Mouse (Mus musculus) left cerebral cortex, adult 2 months (tissue): ENCODE measurements at regions not wholly inside any gene's neighbourhood (a gene's known extent, or its start where the extent isn't known, plus 50 kb on each side); places are given as distances from the start of the nearest gene placed in this dataset.

Experiments used
- DNase-seq, 2 experiments: peaks; one replicate each; pipeline ENCODE4 v3.0.0; 2021 to 2022; ENCODE audit warnings: low spot score in 2 of 2, mixed read lengths in 1 of 2; ENCODE audit errors: extremely low spot score in 1 of 2
- H3K27ac ChIP-seq: fragments of 200-600 bp; 2 replicates; pipeline ENCODE4 v1.8.1; 2022
- H3K4me3 ChIP-seq: fragments of 200-600 bp; 2 replicates; pipeline ENCODE4 v1.8.1; 2022
- CTCF ChIP-seq: fragments of 200-600 bp; IDR thresholded peaks from 2 replicates; pipeline ENCODE4 v1.8.1; 2022; ENCODE audit warnings: antibody characterized with exemption, mild to moderate bottlenecking, moderate library complexity
- intact Hi-C: fragments of 180-260 bp; cut with DNase I; formaldehyde crosslinking; loops from one replicate; pipeline ENCODE4 v1.15.1; 2025

DNA sequence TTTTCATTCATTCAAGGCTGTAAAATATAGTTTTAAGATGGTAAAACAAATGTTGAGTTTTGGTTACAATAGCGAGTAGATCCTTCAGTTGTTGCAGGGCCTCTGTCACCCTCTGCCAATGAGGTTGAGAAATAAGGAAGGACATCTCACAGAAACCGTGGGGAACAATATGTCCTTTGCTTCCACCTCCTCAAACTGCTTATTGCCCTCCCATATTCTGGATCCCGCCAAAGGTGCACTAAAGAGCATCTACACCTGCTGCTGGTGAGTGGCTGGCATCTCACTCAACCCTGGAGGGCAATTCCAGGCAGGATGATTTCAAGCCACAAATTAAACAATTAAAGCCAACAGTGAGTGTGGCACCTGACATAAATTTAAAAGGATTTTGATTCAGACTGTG lies 53.4 kb downstream of the Prr30 start:
- TF ChIP-seq CTCF = no peak
- intact Hi-C loops = no loop called here
- Histone ChIP-seq H3K4me3 (no peak overlapping the region), H3K27ac (no peak overlapping the region)
- no peak for DNase-seq

DNA sequence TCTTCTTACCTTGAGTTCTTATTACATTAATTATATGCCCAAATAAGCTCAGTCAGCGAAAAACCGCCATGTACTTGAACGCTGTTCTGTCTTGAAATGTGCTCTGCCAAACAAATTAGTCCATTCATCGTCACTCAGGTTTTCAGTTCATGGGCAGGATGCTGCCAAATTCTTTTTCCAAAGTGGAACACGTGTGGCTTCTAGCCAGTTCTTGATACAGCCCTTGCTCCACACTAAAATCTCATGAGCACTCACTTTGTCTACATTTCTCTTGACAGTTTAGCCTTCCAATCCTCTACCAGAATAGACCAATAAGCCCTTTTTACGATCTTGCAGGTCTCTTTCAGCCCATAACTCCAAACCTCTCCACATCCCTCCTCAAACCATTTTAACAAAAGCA lies 62.7 kb downstream of the Prr30 start:
- peak in 1 of 2 experiments; percentile 10 for DNase-seq
- H3K4me3 ChIP-seq = no peak overlapping the region
- no peak overlapping the region for H3K27ac ChIP-seq
- intact Hi-C loops = no loop called here
- no peak for TF ChIP-seq CTCF
